Mouse (Mus musculus) MEL (cell line): ENCODE results near the gene Dguok. TPM values are rescaled to one million over a fixed set of nuclear protein-coding genes. Genes with fewer than 3 reads are reported as not detected.

Experiments
- DNase-seq: peaks from one replicate; pipeline ENCODE4 v3.0.0; 2011; ENCODE audit warnings: low read depth, low spot score
- H3K27ac ChIP-seq: 2 replicates; pipeline ENCODE4 v1.5.1; 2012; ENCODE audit warnings: low read depth, mild to moderate bottlenecking, control low read depth, low read length, moderate library complexity; ENCODE audit not compliant: control insufficient read depth
- H3K27me3 ChIP-seq, 2 experiments: fragments of 150-350 bp in 1 of 2; sonication (generic) in 1 of 2; 2 replicates each; pipeline ENCODE4 v1.6.1; 2012; ENCODE audit warnings: low read length in 2 of 2, mild to moderate bottlenecking in 2 of 2, improper control_type of control experiment in 1 of 2, moderate library complexity in 1 of 2; ENCODE audit not compliant: insufficient read depth in 2 of 2, control insufficient read depth in 1 of 2
- H3K36me3 ChIP-seq, 2 experiments: 2 replicates each; pipeline ENCODE4 v1.6.1; 2012 to 2014; ENCODE audit warnings: low read length in 2 of 2, improper control_type of control experiment in 1 of 2, inconsistent platforms in 1 of 2, mild to moderate bottlenecking in 1 of 2; ENCODE audit not compliant: insufficient read depth in 2 of 2, control insufficient read depth in 1 of 2
- H3K4me1 ChIP-seq, 2 experiments: fragments of 150-350 bp in 1 of 2; sonication (generic) in 1 of 2; 2 replicates each; pipeline ENCODE4 v1.6.1; 2012; ENCODE audit warnings: low read length in 2 of 2, improper control_type of control experiment in 1 of 2, mild to moderate bottlenecking in 1 of 2; ENCODE audit not compliant: insufficient read depth in 2 of 2, control insufficient read depth in 1 of 2
- H3K4me3 ChIP-seq, 2 experiments: fragments of 150-350 bp in 1 of 2; sonication (generic) in 1 of 2; 2 replicates each; pipeline ENCODE4 v1.5.1; 2012; ENCODE audit warnings: low read depth in 2 of 2, low read length in 2 of 2, mild to moderate bottlenecking in 2 of 2, moderate library complexity in 2 of 2, control low read depth in 1 of 2, improper control_type of control experiment in 1 of 2; ENCODE audit not compliant: control insufficient read depth in 1 of 2, insufficient read depth in 1 of 2
- H3K79me2 ChIP-seq: 2 replicates; pipeline ENCODE4 v1.6.1; 2012; ENCODE audit warnings: mild to moderate bottlenecking, low read length, moderate library complexity; ENCODE audit not compliant: control insufficient read depth, poor library complexity, insufficient read depth
- H3K9ac ChIP-seq: 2 replicates; pipeline ENCODE4 v1.6.1; 2012; ENCODE audit warnings: low read depth, mild to moderate bottlenecking, control low read depth, low read length, moderate library complexity; ENCODE audit not compliant: control insufficient read depth, poor library complexity, severe bottlenecking
- H3K9me3 ChIP-seq: fragments of 150-350 bp; sonication (generic); replicated peaks from 2 replicates; pipeline ENCODE4 v1.6.1; 2012; ENCODE audit warnings: mild to moderate bottlenecking, low read length, improper control_type of control experiment, moderate library complexity; ENCODE audit not compliant: insufficient read depth
- BHLHE40 ChIP-seq: IDR thresholded peaks from 2 replicates; pipeline ENCODE4 v1.6.1; 2012; ENCODE audit warnings: low read depth, mild to moderate bottlenecking, inconsistent platforms, low read length, improper control_type of control experiment, borderline replicate concordance
- CHD1 ChIP-seq: IDR thresholded peaks from 2 replicates; pipeline ENCODE4 v1.6.1; 2012; ENCODE audit warnings: low read depth, mild to moderate bottlenecking, inconsistent platforms, low read length, improper control_type of control experiment
- CHD2 ChIP-seq: IDR thresholded peaks from 2 replicates; pipeline ENCODE4 v1.6.1; 2011; ENCODE audit warnings: low read length, improper control_type of control experiment
- E2F4 ChIP-seq: IDR thresholded peaks from 2 replicates; pipeline ENCODE4 v1.6.1; 2011; ENCODE audit warnings: low read depth, low read length, improper control_type of control experiment, borderline replicate concordance
- ELF1 ChIP-seq: IDR thresholded peaks from 2 replicates; pipeline ENCODE4 v1.6.1; 2014; ENCODE audit warnings: low read depth, mild to moderate bottlenecking, inconsistent platforms, low read length, improper control_type of control experiment, moderate library complexity
- EP300 ChIP-seq, 2 experiments: IDR thresholded peaks; 2 replicates each; pipeline ENCODE4 v1.6.1; 2011; ENCODE audit warnings: improper control_type of control experiment in 2 of 2, low read length in 2 of 2, low read depth in 1 of 2, mild to moderate bottlenecking in 1 of 2
- ETS1 ChIP-seq: IDR thresholded peaks from 2 replicates; pipeline ENCODE4 v1.6.1; 2012; ENCODE audit warnings: low read depth, mild to moderate bottlenecking, inconsistent platforms, low read length, improper control_type of control experiment, moderate library complexity
- GABPA ChIP-seq: IDR thresholded peaks from 2 replicates; pipeline ENCODE4 v1.6.1; 2012; ENCODE audit warnings: low read depth, mild to moderate bottlenecking, inconsistent platforms, low read length, improper control_type of control experiment, moderate library complexity
- GATA1 ChIP-seq: IDR thresholded peaks from 2 replicates; pipeline ENCODE4 v1.6.1; 2011; ENCODE audit warnings: low read depth, low read length, improper control_type of control experiment
- HCFC1 ChIP-seq: IDR thresholded peaks from 2 replicates; pipeline ENCODE4 v1.6.1; 2012; ENCODE audit warnings: low read depth, mild to moderate bottlenecking, inconsistent platforms, low read length, improper control_type of control experiment, moderate library complexity
- JUND ChIP-seq: IDR thresholded peaks from 2 replicates; pipeline ENCODE4 v1.6.1; 2011; ENCODE audit warnings: low read depth, mild to moderate bottlenecking, improper control_type of control experiment, low read length
- MAFK ChIP-seq: IDR thresholded peaks from 2 replicates; pipeline ENCODE4 v1.6.1; 2011; ENCODE audit warnings: low read depth, mild to moderate bottlenecking, low read length, improper control_type of control experiment, borderline replicate concordance
- MXI1 ChIP-seq: IDR thresholded peaks from 2 replicates; pipeline ENCODE4 v1.6.1; 2011; ENCODE audit warnings: mild to moderate bottlenecking, low read depth, low read length, improper control_type of control experiment
- MYC ChIP-seq: IDR thresholded peaks from 2 replicates; pipeline ENCODE4 v1.6.1; 2011; ENCODE audit warnings: low read depth, mild to moderate bottlenecking, low read length, improper control_type of control experiment, moderate library complexity
- NELFE ChIP-seq: IDR thresholded peaks from 2 replicates; pipeline ENCODE4 v1.6.1; 2011; ENCODE audit warnings: low read depth, low read length, improper control_type of control experiment
- NRF1 ChIP-seq: IDR thresholded peaks from 2 replicates; pipeline ENCODE4 v1.6.1; 2014; ENCODE audit warnings: low read depth, mild to moderate bottlenecking, inconsistent platforms, low read length, improper control_type of control experiment, moderate library complexity; ENCODE audit not compliant: poor library complexity, insufficient read depth, severe bottlenecking
- POLR2A ChIP-seq, 2 experiments: IDR thresholded peaks; 2 replicates each; pipeline ENCODE4 v1.6.1; 2011 to 2012; ENCODE audit warnings: low read length in 2 of 2, mild to moderate bottlenecking in 2 of 2, control low read depth in 1 of 2, improper control_type of control experiment in 1 of 2, low read depth in 1 of 2, moderate library complexity in 1 of 2; ENCODE audit not compliant: control insufficient read depth in 1 of 2, insufficient read depth in 1 of 2, poor library complexity in 1 of 2
- POLR2AphosphoS5 ChIP-seq: IDR thresholded peaks from 2 replicates; pipeline ENCODE4 v1.6.1; 2012; ENCODE audit warnings: low read depth, borderline replicate concordance, mild to moderate bottlenecking, inconsistent platforms, low read length, moderate library complexity, mixed read lengths
- RCOR1 ChIP-seq: IDR thresholded peaks from 2 replicates; pipeline ENCODE4 v1.6.1; 2012; ENCODE audit warnings: low read depth, mild to moderate bottlenecking, inconsistent platforms, low read length, improper control_type of control experiment
- SIN3A ChIP-seq: IDR thresholded peaks from 2 replicates; pipeline ENCODE4 v1.6.1; 2012; ENCODE audit warnings: low read length, improper control_type of control experiment, inconsistent platforms
- TAL1 ChIP-seq: IDR thresholded peaks from 2 replicates; pipeline ENCODE4 v1.6.1; 2012; ENCODE audit warnings: mild to moderate bottlenecking, inconsistent platforms, low read length, moderate library complexity, mixed read lengths
- TBP ChIP-seq: IDR thresholded peaks from 2 replicates; pipeline ENCODE4 v1.8.0; 2011; ENCODE audit warnings: low read depth, low read length, improper control_type of control experiment
- TCF12 ChIP-seq: IDR thresholded peaks from 2 replicates; pipeline ENCODE4 v1.6.1; 2014; ENCODE audit warnings: low read depth, mild to moderate bottlenecking, inconsistent platforms, low read length, improper control_type of control experiment, moderate library complexity
- USF1 ChIP-seq: IDR thresholded peaks from 2 replicates; pipeline ENCODE4 v1.6.1; 2014; ENCODE audit warnings: low read depth, mild to moderate bottlenecking, inconsistent platforms, low read length, improper control_type of control experiment, moderate library complexity
- USF2 ChIP-seq, 2 experiments: IDR thresholded peaks; 2 replicates each; pipeline ENCODE4 v1.6.1; 2011 to 2012; ENCODE audit warnings: improper control_type of control experiment in 2 of 2, low read length in 2 of 2, borderline replicate concordance in 1 of 2, inconsistent platforms in 1 of 2, low read depth in 1 of 2, mild to moderate bottlenecking in 1 of 2; ENCODE audit not compliant: insufficient read depth in 1 of 2
- ZKSCAN1 ChIP-seq: IDR thresholded peaks from 2 replicates; pipeline ENCODE4 v1.6.1; 2012; ENCODE audit warnings: low read depth, mild to moderate bottlenecking, inconsistent platforms, low read length, improper control_type of control experiment, moderate library complexity
- ZMIZ1 ChIP-seq: IDR thresholded peaks from 2 replicates; pipeline ENCODE4 v1.6.1; 2012; ENCODE audit warnings: low read depth, mild to moderate bottlenecking, inconsistent platforms, low read length, improper control_type of control experiment, moderate library complexity
- ZNF384 ChIP-seq: IDR thresholded peaks from 2 replicates; pipeline ENCODE4 v1.6.1; 2012; ENCODE audit warnings: low read depth, mild to moderate bottlenecking, inconsistent platforms, low read length, improper control_type of control experiment
- polyA plus RNA-seq, 2 experiments: library from polyadenylated mRNA; stranded (reverse) in 1 of 2; unstranded in 1 of 2; fragments of >175 nt in 1 of 2; fragments of >200 nt in 1 of 2; gene quantifications; 2 replicates each; pipeline versions ENCODE4 v1.2.1 to v1.2.4; 2012; ENCODE audit warnings: low replicate concordance in 2 of 2, low read depth in 1 of 2; ENCODE audit not compliant: insufficient read length in 2 of 2, insufficient read depth in 1 of 2, missing spikeins in 1 of 2
- total RNA-seq: library from RNA; depleted of rRNA; stranded (reverse); fragments of 300-350 nt; gene quantifications from 2 replicates; pipeline ENCODE4 v1.2.3, GENCODE M21; 2012

Gene Dguok
- total and polyA plus RNA-seq, 3 experiments, result 13.4 to 21.0 TPM; not detected in 1

GRCm38 (mm10) chr6:83505554-83505953 is 1.2 kb downstream of the Dguok start:
- H3K27me3 ChIP-seq, result no peaks in the 10 kb centered on the region
- H3K27ac ChIP-seq, result peak overlapping the region; percentile 87
- H3K79me2 ChIP-seq, result no peaks in the 10 kb centered on the region; the same call in none of the 2 replicates
- H3K9ac ChIP-seq, result peak overlapping the region; percentile 72
- H3K4me3 ChIP-seq, result peak overlapping the region; percentile 63
- peaks cover 5 to 12% of the 10 kb centered on the region in 2 experiments for H3K4me1 ChIP-seq
- peaks cover 0 to 11% of the 10 kb centered on the region in 2 experiments; a peak in 2 of 4 replicates for H3K36me3 ChIP-seq
- TF ChIP-seq ELF1, result no peak
- no peak for TF ChIP-seq TBP
- TF ChIP-seq E2F4, result no peak
- no peak for TF ChIP-seq JUND
- TF ChIP-seq SIN3A, result peak; percentile 57
- TF ChIP-seq USF1, result no peak
- peak; percentile 48; the same call in 1 of the 2 replicates for TF ChIP-seq ETS1
- TF ChIP-seq ZMIZ1, result no peak
- peak; percentile 58; the same call in 1 of the 2 replicates for TF ChIP-seq TCF12
- TF ChIP-seq NELFE, result no peak
- no peak for TF ChIP-seq POLR2A (IDR thresholded peaks at IDR 0.05; ENCODE audit: control insufficient read depth in 1 of 2, insufficient read depth in 1 of 2, low read depth in 1 of 2, low read length in 2 of 2, poor library complexity in 1 of 2)
- TF ChIP-seq TAL1, result peak; percentile 54
- no peak for TF ChIP-seq CHD1
- TF ChIP-seq MXI1, result peak; percentile 25; the same call in 1 of the 2 replicates
- no peak for TF ChIP-seq BHLHE40
- peak; percentile 82 for TF ChIP-seq GATA1
- no peak for TF ChIP-seq USF2 (IDR thresholded peaks at IDR 0.05; ENCODE audit: borderline replicate concordance in 1 of 2, insufficient read depth in 1 of 2, low read depth in 1 of 2, low read length in 2 of 2)
- TF ChIP-seq CHD2, result no peak
- peak; percentile 55 to 77 for TF ChIP-seq EP300 (IDR thresholded peaks at IDR 0.05; ENCODE audit: low read depth in 1 of 2, low read length in 2 of 2)
- TF ChIP-seq HCFC1, result no peak
- no peaks in the 10 kb centered on the region for H3K9me3 ChIP-seq
- peak; percentile 55 for DNase-seq

- no peak for TF ChIP-seq MYC
- TF ChIP-seq GABPA, result no peak
- TF ChIP-seq ETS1, result no peak
- TF ChIP-seq MXI1, result no peak
- no peak for TF ChIP-seq POLR2AphosphoS5
- no peak for TF ChIP-seq MAFK
- no peak for TF ChIP-seq TAL1
- TF ChIP-seq BHLHE40, result no peak
- TF ChIP-seq NRF1, result no peak
- no peak for TF ChIP-seq CHD1
- no peak for TF ChIP-seq RCOR1
- TF ChIP-seq ZMIZ1, result no peak
- no peak for TF ChIP-seq ZNF384
- no peak for TF ChIP-seq TBP
- no peak for TF ChIP-seq HCFC1
- no peak for TF ChIP-seq GATA1
- TF ChIP-seq ZKSCAN1, result no peak
- no peak for TF ChIP-seq E2F4
- no peak for TF ChIP-seq SIN3A
- no peak for TF ChIP-seq POLR2A (IDR thresholded peaks at IDR 0.05; ENCODE audit: control insufficient read depth in 1 of 2, insufficient read depth in 1 of 2, low read depth in 1 of 2, low read length in 2 of 2, poor library complexity in 1 of 2)
These were observed 3.4 kb downstream of the Dguok start for GRCm38 (mm10) chr6:83503361-83503760.

More at GRCm38 (mm10) chr6:83503361-83503760, 3.4 kb downstream of the Dguok start:
- Histone ChIP-seq H3K27me3 (no peaks in the 10 kb centered on the region), H3K4me1 (peaks cover 5 to 12% of the 10 kb centered on the region in 2 experiments), H3K9ac (no peak overlapping the region), H3K27ac (no peak overlapping the region), H3K36me3 (peaks cover 0 to 11% of the 10 kb centered on the region in 2 experiments; a peak in 2 of 4 replicates), H3K9me3 (no peaks in the 10 kb centered on the region), H3K4me3 (no peak overlapping the region), H3K79me2 (no peaks in the 10 kb centered on the region; the same call in none of the 2 replicates)
- no peak for DNase-seq
